Mouse (Mus musculus) spleen, postnatal 10 days (tissue): ENCODE results near the gene Mms19.
"Not testable (repeated sequence)": the region's sequence is repeated elsewhere in the genome, so short reads cannot be mapped to it uniquely, and the experiment has no call there.

ENCODE experiments used
- DNase-seq, 2 experiments: peaks; one replicate each; pipeline ENCODE4 v3.0.0; 2021 to 2022; ENCODE audit warnings: low spot score in 2 of 2

The Mms19 gene

DNA sequence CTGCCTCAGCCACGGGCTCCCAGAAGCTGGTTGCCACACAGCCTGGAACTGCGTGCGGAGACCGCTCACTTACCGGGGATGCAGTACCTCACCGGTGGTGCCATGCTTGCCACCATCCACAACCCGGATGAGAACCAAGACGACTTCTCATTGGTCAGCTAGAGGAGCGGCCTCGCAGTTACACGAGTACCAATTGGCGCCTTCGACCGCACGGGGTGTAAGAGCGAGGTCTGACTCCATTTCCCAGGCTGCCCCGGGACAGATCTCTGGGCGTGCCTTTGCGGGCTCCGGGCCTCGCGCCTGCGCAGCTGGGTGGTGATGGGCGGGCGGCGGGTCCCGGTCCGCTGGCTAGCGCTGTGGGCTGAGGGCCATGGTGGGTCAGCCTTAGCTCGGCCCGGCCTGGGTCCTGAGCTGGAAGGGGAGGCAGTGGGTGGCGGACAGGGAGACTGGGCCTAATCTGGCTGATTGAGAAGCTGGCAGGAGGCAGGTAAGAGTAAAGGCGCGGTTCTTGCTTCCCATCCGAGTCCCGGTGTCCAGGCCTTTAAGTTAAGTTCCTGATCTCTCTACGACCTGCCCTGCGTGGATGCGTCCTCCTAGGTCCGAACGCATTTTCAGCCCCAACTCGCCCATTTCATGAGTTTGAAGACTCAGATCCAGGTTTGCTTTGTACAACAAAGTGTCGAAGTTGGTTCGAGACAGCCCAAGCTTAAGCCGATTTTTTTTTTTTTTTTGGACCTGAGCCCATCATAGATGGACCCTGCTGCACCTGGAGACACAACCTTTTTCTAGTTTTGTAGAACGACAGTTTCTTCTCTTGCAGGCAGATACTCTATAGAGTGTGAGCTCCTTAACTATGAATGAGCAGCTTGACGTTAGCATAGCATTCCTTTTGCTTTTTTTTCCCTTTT is 47.5 kb downstream of the Mms19 start, which contains the start of the genes Exosc1 and Zdhhc16:
Gene Exosc1 (minus strand): TSS at position 245 of the 908 bp plus-strand sequence.
Gene Zdhhc16 (plus strand): TSS at position 302 of the 908 bp plus-strand sequence.
- peak; percentile 95 to 98 for DNase-seq

DNA sequence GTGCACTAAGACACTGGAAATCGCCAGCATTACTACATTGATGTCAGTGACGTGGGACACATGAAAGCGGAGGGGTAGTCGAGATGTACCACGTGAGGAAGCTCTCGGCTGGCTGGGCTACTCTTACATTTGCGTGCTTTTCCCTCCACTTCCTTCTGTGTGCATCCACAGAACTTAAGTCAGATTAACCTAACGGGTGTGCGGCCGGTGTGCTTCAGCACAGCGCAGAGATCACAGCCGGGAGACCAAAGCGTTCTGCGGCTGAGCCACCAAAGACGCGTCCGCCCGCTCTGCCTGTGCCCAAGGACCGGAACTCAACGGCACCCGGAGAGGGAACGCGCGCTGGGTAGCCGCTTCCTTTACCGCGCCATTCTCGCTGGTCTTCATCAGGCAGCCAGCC is 48.3 kb downstream of the Mms19 start:
- no peak for DNase-seq

DNA sequence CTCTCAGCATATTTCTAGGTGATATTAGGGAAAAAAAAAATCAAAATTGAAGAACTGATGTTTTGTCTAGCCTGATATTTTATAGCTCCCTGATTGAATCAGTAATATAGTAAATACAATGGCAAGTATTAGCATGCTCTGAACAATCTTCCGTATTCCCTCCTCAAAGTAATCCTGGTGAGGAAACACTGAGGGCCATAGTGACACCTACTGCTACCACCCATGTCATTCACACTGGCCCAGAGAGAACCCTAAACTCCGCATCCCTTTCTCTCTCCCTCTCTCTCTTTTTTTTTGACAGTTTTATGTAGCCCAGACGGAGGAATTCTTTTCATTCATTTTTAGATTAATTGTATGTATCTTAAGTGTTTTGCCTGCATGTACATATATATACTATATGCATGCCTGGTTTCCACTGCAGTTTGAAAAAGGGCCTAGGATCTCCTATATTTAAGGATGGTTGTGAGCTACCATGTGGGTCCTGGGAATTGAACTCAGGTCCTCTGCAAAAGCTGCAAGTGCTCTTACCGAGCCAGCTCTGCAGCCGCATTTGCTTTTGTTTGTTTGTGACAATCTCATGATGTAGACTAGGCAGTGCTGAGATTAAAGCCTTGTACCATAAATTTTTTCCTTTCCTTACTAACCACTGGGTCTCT is 60.4 kb downstream of the Mms19 start:
- DNase-seq, result no peak

DNA sequence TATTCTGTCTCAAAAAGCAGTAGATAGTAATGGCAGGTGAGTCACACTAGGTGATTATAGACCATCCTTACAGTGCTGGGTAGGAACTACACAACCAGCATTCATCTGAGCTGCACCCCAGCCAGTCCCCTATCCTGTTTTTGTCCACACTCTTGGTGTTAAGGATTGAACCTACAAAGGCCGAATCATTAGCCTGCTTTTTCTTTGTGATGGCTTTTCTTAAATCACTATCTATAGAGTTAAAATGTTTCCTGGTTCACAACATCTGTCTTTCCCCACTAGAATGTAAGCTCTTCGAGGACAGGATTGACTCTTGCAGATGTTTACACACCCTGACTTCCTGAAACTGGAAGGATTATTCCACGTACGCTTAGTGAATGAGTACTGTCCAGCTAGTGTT is 61.5 kb downstream of the Mms19 start:
- DNase-seq, result no peak

DNA sequence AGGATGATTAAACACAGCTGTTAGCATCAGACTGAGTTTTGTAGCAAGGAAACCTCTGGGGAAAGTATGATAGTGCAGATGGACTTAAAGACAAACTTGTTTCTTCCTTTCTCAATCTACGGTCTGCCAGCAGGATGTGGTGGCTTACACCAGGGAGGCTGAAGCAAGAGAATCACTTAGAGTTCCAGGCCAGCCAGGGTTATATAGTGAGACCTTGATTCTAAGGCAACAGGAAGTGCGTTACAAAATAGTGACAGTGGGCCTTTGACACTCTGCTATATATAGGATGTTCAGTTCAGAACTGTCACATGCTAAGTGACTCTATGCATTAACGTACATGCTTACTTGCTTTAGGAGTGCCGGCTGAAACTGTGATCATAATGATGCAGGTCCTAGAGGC is 64.1 kb downstream of the Mms19 start:
- no peak for DNase-seq

DNA sequence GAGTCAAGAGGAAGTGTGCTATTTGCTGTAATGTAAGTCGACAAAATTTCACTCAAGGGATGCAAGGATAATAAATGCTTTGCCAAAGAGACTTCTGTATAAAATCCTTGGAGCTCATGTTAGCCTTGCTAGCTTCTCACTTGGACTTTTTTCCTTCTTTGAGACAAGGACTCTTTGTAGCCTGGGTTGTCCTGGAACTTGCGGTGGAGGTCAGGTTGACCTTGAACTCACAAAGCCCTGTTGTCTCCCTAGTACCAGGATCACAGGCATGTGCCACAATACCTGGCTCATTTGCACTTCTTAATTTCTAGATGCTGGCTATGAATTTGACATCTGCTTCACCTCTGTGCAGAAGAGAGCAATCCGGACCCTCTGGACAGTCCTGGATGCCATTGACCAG is 65.7 kb downstream of the Mms19 start:
- DNase-seq, result no peak

DNA sequence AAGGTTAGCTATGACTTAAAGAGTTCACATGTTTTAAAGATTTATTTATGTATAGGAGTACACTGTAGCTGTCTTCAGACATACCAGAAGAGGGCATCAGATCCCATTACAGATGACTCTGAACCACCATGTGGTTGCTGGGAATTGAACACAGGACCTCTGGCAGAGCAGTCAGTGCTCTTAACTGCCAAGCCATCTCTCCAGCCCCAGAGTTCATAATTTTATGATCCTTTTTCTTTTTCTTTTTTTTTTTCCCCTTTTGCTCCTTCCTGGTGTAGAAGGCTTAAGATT is 66.4 kb downstream of the Mms19 start:
- DNase-seq, result not testable (repeated sequence)

DNA sequence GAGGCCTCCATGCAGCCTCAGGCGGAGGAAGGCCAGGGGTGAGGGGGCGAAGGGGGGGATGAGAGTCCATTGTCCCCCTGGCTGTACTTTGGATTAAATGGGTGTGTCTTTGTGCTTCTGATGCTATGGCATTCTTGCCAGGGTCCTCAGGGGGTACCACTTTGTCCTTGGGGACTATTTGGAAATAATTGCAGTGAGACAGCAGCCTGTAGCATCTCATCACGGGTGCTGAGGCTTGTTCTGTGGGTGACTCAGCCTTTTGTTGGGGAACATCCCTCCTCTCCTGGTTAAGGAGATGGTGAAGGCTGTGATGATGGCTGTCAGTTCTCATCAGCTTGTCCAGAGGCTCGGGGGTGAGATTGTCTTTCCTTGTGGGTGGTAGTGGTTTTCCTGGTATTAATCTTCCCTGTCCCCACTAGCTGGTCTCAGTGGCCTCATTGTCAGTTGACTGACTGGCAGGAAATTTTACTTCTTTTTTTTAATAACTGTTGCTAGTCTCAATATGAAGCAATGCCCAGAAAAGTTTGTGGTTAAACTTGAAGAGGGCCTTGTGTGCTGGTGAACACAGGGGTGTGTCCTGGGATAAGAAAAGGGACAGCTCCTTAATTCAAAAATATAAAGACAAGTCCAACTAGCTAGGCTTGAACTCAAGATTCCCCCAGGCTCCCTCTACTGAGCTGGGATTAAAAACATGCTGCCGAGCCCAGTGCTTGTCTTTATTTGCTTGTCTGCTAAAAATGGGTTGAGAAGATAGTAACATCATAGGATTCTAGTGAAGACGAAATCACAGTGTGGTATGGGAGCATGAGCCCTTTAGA is 67.0 kb downstream of the Mms19 start:
- no peak for DNase-seq

DNA sequence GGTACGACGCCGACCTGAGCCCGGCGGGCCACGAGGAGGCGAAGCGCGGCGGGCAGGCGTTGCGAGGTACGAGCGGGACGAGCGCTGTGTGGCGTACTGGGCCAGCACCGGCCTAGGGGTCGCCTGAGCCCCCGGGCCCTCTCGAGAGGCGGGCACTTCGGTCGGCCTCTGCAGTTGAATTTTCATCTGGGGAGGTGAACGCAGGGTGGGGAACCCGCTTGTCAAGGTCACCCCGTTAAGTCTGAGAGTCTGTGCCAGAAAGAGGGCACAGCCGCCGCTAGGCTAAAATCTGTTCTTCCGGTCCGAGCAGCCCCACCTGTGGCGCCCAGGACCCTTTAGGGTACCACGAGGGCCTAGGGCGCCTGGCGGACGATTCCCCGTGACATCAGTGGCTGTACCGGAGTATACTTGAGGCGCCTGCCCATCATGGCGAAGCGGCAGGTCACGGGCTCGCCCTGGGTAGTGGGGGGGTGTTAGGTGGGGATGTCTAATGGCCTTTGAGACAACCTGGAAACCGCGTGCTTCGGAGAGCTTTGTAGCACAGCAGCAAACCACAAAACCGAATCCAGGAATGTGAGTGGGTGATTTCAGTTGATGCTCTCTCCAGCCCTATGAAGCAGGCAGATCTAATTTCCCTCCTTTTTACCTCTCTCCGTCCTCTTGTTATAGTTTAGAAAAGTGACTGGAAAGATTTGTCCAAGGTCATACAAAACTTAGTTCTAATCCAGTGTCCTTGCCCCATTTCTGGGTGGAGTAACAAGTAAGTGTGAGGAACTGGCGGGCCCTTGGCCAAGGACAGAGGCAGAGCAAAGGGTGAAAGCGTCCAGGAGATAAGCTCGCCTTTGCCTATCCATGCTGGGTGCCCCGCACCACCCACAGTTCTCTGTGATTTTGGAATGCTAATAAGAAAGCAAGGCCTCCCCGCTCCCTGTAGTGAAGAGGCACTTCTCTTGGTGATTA is 68.6 kb downstream of the Mms19 start:
- DNase-seq, result peak in 1 of 2 experiments; percentile 50

DNA sequence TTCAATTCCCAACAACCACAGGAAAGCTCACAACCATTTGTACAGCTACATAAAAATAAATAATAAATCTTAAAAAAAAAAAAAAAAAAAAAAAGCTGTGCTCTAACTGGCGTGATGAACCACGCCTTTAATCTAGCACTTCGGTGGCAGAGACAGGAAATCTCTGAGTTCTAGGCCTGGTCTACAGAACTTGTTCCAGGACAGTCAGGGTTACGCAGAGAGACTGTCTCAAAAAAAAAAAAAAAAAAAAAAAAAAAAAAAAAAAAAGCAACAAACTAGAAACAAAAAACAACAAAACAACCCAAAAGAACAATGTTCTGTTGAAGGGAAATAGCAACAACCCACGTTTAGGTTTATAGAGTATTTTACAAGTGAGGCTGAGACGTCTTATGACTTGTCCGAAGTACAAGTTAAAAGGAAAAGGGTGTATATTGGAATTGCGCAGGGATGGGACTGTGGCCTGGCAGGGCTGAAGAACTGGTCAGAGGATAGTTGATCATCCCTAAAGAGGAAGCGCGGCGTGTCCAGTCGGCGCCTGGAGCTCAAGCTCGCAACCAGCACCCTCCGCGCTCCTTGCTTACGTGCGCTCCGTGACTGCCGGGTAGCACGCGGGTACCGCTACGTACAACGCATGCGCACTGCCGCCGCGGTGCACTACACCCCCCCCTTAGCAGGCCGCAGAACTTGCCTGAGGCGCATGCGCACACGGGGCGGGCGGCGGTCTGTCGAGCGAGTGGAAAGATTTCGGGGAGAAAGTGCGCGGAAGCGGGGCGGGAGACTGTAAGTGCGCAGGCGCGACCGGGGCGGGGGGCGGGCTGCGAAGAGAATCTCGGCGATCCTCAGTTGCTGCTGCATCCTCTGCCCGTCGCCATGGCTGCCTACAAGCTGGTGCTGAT is 69.5 kb downstream of the Mms19 start, which contains the start of gene Pgam1:
Gene Pgam1 (plus strand): TSS at position 746 of the 896 bp plus-strand sequence.
- peak; percentile 86 to 97 for DNase-seq

DNA sequence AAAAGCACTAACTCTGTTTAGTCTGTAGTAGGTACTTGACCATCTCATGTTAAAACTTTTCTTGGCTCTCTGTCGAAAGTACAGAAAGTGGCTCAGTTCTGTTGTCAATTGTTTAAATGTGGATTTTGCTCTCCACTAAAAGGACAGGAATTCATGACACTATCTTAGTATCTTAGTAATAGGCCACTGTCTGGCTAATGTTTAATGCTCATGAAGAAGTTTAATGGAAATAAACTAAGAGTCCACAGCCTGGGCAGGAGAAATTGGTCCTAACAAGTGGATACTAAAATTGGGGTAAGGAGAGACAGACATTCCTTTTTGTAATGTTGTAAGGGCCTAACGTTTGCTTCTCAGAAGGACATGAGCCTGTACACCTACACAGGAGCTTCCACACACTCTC is 70.6 kb downstream of the Mms19 start:
- no peak for DNase-seq

DNA sequence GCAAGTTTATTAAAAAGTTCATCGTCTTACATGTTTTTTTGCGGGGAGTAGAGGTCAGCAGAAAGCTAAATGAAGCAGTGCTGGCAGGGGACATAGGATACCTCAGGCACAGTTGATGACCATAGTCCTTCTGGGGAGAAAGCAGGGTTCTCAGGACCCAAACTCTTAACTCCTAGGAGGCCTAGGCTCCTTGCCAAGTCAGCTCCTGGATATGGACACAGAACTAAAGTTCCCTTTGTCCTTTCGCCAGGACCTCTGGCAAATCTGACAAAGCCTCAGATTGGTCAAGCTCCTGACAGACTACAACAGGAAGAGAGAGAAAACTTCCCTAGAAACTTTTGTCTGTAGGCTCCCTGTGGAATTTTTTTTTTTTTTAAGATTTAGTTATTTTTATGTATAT is 72.2 kb downstream of the Mms19 start:
- DNase-seq, result no peak

DNA sequence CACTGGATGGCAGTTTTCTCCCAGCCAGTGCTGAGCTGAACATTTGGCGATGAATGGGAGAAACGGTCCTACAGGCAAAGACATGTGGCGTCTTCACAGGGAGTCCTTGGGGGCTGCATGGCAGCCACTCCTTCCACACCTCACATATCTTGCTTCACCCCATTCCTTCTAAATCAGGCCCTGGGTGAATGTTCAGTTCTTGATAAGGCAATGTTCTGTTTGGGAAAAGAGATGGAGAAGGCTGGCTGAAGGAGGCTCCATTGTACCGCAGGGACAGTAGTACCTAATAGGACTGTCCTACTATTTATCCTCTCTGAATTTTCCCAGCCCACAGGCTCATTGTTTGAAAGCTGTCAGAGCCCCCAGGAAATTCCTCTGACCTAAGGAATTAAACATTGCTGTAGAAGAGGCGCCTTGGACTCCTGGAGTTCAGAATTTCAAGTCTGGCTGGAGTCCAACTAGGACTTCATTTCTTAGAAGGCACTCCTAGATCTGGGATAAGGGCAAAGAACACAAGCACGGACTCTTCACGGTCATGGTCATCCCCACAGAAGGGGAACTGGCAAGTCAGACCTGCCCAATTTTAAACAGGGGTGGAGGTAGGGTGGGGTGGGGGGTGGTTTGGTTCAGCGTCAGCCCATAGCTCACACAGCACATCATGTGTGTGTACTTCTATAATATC is 73.7 kb downstream of the Mms19 start:
- no peak for DNase-seq

DNA sequence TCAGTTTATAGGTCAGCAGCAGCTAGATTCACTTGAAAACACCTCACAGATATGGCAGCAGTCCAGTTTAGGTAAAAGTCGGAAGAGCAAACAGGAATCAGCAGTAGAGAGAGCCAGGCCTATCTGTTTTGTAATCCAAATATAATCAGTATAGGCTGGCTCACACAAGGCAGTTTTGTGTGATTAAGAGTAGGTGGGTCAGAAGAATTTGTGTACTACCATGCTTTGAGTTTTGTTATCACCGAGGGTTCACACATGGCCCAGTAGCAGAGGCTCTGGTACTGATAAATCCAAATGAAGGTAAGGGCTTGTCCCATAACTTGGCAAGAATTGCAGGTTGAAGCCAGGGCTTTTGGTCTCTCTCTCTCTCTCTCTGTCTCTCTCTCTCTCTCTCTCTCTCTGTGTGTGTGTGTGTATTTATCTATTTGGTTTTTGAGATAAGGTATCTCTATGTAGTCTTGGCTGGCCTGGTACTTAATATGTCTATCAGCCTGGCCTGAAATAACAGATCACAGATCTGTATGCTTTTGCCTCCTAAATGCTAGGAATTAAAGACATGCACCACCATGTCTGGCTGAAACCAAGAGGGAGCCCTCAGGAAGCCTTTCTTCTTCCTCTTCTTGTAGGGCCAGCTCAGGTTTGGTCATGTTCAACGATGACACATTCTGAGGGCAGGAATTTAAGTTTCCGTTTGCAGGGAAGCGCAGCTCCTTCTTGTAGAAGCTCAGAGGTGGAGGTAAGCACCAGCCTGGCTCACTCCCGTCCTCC is 74.5 kb downstream of the Mms19 start:
- no peak for DNase-seq

DNA sequence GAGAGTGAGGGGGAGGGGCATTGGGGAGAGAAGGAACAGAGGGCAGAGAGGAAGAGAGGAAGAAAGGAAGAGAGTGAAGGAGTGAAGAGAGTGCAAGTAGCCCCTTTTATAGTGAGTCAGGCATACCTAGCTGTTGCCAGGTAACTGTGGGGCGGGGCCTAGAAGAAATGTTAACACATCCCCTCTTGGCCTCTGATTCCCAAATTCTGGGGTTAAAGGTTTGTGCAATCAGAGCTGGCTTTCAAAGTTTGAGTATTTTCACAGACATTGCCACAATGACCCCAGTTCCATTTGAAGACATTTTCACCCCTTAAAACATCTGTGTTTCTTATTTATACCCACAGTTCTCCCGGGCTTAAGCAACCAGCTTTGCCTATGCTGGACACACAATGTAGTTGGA is 75.7 kb downstream of the Mms19 start:
- no peak for DNase-seq

DNA sequence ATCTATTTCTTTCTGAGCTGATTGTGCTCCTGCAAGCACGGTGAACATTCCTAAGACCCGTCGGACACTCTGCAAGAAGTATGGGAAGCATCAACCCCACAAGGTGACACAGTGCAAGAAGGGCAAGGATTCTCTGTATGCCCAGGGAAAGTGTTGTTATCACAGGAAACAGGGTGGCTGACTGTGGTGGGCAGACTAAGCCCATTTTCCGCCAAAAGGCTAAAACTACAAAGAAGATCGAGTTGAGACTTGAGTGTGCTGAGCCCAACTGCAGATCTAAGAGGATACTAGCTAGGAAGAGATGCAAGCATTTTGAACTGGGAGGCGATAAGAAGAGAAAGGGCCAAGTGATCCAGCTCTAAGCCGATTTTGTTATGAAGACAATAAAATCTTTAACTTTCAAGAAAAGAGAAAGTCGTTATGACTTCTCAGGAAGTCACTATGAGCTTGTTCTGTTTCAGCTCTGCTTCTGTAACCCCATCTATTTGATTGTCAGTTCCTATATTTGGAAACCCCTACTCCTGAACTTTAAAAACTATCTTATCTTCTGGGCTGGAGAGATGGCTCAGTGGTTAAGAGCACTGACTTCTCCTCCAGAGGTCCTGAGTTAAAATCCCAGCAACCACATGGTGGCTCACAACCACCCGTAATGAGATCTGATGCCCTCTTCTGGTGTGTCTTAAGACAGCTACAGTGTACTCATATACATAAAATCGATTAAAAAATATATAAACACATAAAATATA is 77.9 kb downstream of the Mms19 start:
- no peak for DNase-seq

DNA sequence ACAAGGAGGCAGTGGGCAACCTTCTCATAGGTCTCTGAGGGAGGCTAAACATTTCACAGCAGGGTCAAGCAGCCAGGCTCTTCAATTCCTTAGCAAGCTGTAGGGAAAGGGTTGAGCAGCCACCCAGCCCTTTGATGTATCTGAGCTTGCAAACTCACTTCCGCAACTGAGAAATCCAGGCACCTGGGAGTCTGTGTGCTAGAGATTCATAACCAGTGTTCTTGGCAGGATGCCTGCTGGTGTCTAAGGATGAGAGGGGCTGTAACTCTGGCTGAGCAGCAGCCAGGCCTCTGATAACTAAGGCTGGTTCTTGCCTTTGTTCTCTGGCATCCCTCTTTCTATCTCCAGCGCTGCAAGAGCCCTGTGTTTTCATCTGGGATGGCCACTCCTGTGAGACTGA is 79.3 kb downstream of the Mms19 start:
- DNase-seq, result no peak

DNA sequence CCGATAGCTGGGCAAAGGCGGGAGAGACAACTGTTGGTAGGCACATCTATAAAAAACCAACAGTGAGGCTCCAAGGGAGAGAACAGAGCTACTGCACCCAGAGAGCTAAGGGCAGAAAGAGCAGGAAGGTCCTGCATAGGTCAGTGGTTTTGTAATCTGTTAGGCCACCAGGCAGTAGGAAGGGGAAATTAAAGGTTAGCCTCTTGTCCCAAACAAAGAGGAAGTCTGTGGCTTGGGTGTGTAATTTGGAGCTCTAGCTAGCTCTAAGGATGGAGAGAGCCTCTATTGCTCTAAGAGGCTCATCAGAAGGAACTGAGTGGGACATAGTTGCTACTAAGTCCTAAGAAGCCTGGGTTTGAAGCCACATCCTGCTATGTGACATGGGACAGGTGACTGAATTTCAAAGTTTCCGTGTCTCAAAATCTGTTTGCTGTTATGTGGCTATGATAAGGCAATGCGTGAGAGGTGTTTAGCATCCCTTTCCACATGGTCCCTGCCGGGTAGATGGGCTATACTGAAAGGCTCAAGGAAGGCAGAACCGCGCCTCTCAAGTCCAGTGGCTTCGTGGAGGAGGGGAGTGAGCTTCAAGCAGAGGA is 80.4 kb downstream of the Mms19 start:
- no peak for DNase-seq
